8 mouse cellular contexts compared by ENCODE assay signal in genomic region chr16:10489483-10489882, GRCm38 (mm10). TPM values are rescaled to one million over a fixed set of nuclear protein-coding genes. Genes with fewer than 3 reads are reported as not detected.
DNase-seq lines count a peak whose midpoint lies in the region; ATAC-seq and TF ChIP-seq lines count a peak whose summit lies in the region.

No protein-coding gene starts in this region.

- peaks cover 9% of the 10 kb centered on the region for H3K4me1 ChIP-seq in embryonic facial prominence, embryonic 12.5 days
- peaks cover 14% of the 10 kb centered on the region for H3K4me1 ChIP-seq in kidney, embryonic 16.5 days (ENCODE audit: insufficient read depth, low read length)
- peaks cover 8% of the 10 kb centered on the region; the same call in 1 of the 2 replicates for H3K4me1 ChIP-seq in neural tube, embryonic 13.5 days (replicated peaks)

- H3K27ac ChIP-seq in layer of hippocampus, adult 2 months: no peak overlapping the region
- H3K27ac ChIP-seq in embryonic facial prominence, embryonic 12.5 days: no peak overlapping the region
- peak overlapping the region; percentile 61; the same call in 1 of the 2 replicates for H3K27ac ChIP-seq in kidney, embryonic 16.5 days (ENCODE audit: low read length)
- no peak overlapping the region for H3K27ac ChIP-seq in neural tube, embryonic 13.5 days (replicated peaks)

- no peak for TF ChIP-seq CTCF in layer of hippocampus, adult 2 months (conservative IDR thresholded peaks at IDR 0.05)

- H3K4me2 ChIP-seq in embryonic facial prominence, embryonic 12.5 days (replicated peaks): peak overlapping the region; percentile 47
- H3K4me2 ChIP-seq in kidney, embryonic 16.5 days (replicated peaks; ENCODE audit: low read depth, low read length): peak overlapping the region; percentile 51
- peak overlapping the region; percentile 36 for H3K4me2 ChIP-seq in neural tube, embryonic 13.5 days

- H3K9me3 ChIP-seq in embryonic facial prominence, embryonic 12.5 days: no peaks in the 10 kb centered on the region
- H3K9me3 ChIP-seq in kidney, embryonic 16.5 days (ENCODE audit: low read length): no peaks in the 10 kb centered on the region
- no peaks in the 10 kb centered on the region for H3K9me3 ChIP-seq in neural tube, embryonic 13.5 days

- H3K36me3 ChIP-seq in embryonic facial prominence, embryonic 12.5 days: no peaks in the 10 kb centered on the region
- H3K36me3 ChIP-seq in kidney, embryonic 16.5 days (ENCODE audit: insufficient read depth, low read length): no peaks in the 10 kb centered on the region
- H3K36me3 ChIP-seq in neural tube, embryonic 13.5 days: no peaks in the 10 kb centered on the region

- H3K27me3 ChIP-seq in embryonic facial prominence, embryonic 12.5 days: peaks cover 19% of the 10 kb centered on the region
- H3K27me3 ChIP-seq in kidney, embryonic 16.5 days (ENCODE audit: insufficient read depth, low read length): peaks cover 4% of the 10 kb centered on the region; the same call in 1 of the 2 replicates
- H3K27me3 ChIP-seq in neural tube, embryonic 13.5 days: peaks cover 17% of the 10 kb centered on the region

- 5% methylated on average over 9 of the region's 9 CpGs for WGBS in embryonic facial prominence, embryonic 12.5 days
- WGBS in kidney, embryonic 16.5 days: 6% methylated on average over 9 of the region's 9 CpGs
- WGBS in neural tube, embryonic 13.5 days: 9% methylated on average over 9 of the region's 9 CpGs

- peak overlapping the region; percentile 17; the same call in 1 of the 2 replicates for H3K4me3 ChIP-seq in layer of hippocampus, adult 2 months
- H3K4me3 ChIP-seq in embryonic facial prominence, embryonic 12.5 days: peak overlapping the region; percentile 11
- H3K4me3 ChIP-seq in kidney, embryonic 16.5 days (ENCODE audit: low read length): peak overlapping the region; percentile 25
- H3K4me3 ChIP-seq in neural tube, embryonic 13.5 days: no peak overlapping the region

- H3K9ac ChIP-seq in embryonic facial prominence, embryonic 12.5 days: no peak overlapping the region; the same call in 1 of the 2 replicates
- peak overlapping the region; percentile 53 for H3K9ac ChIP-seq in kidney, embryonic 16.5 days (replicated peaks; ENCODE audit: low read length)
- H3K9ac ChIP-seq in neural tube, embryonic 13.5 days: peak overlapping the region; percentile 53; the same call in 1 of the 2 replicates

- intact Hi-C loops in left cerebral cortex, postnatal 25 days (cut with DNase I): loop anchor here (10.0 kb wide), 1 partner anchor 355 kb away; no protein-coding TSS in a partner anchor

- DNase-seq in layer of hippocampus, adult 2 months (ENCODE audit: low spot score in 2 of 2): no peak
- DNase-seq in layer of hippocampus, adult 8-10 months (ENCODE audit: low spot score in 2 of 2): no peak
- no peak for DNase-seq in left cerebral cortex, postnatal 25 days (ENCODE audit: low spot score in 2 of 2)
- no peak for DNase-seq in urinary bladder, postnatal 14 days (ENCODE audit: low spot score)
- DNase-seq in frontal cortex, postnatal 25 days (ENCODE audit: low spot score in 2 of 2): no peak

- no peak for ATAC-seq in embryonic facial prominence, embryonic 12.5 days (ENCODE audit: insufficient number of reproducible peaks, insufficient read depth, low FRiP score, low TSS enrichment)
- ATAC-seq in kidney, embryonic 16.5 days (ENCODE audit: low FRiP score, low TSS enrichment): peak; percentile 50; the same call in 1 of the 2 replicates
- ATAC-seq in neural tube, embryonic 13.5 days (ENCODE audit: low read depth): no peak

RNA-seq across cellular contexts. Expression of gene Ciita, which starts 9.6 kb away (rescaled TPM):
- total RNA-seq in layer of hippocampus, adult 2 months (2021): under 1 TPM in 1 of 2 experiments, not detected in 1; 0.27 TPM
- total RNA-seq in layer of hippocampus, adult 8-10 months (2022): under 1 TPM; 0.18 to 0.67 (median 0.39) TPM
- 0.36 and 0.57 TPM in 2 replicates for polyA plus RNA-seq in embryonic facial prominence, embryonic 12.5 days (2016; fragmentation: Nextera tagmentation; extraction: Ambion mirVana)
- 0.80 TPM in 2 replicates for polyA plus RNA-seq in kidney, embryonic 16.5 days (2015; fragmentation: Nextera tagmentation; extraction: Ambion mirVana)
- 0.35 and 0.54 TPM in 2 replicates for polyA plus RNA-seq in neural tube, embryonic 13.5 days (2015; fragmentation: Nextera tagmentation; extraction: Ambion mirVana)
- under 1 TPM; 0.07 to 0.23 TPM for total RNA-seq in left cerebral cortex, postnatal 25 days (2021)

RNA-seq across cellular contexts. Expression of gene Tvp23a, which starts 42.3 kb away (rescaled TPM):
- total RNA-seq in layer of hippocampus, adult 2 months (2021): 10 to 100 TPM; 26.2 to 27.2 TPM
- total RNA-seq in layer of hippocampus, adult 8-10 months (2022): 10 to 100 TPM; 24.5 to 28.4 (median 25.9) TPM
- 29.3 and 30.4 TPM in 2 replicates for polyA plus RNA-seq in embryonic facial prominence, embryonic 12.5 days (2016; fragmentation: Nextera tagmentation; extraction: Ambion mirVana)
- 14.3 and 16.3 TPM in 2 replicates for polyA plus RNA-seq in kidney, embryonic 16.5 days (2015; fragmentation: Nextera tagmentation; extraction: Ambion mirVana)
- 39.2 and 40.5 TPM in 2 replicates for polyA plus RNA-seq in neural tube, embryonic 13.5 days (2015; fragmentation: Nextera tagmentation; extraction: Ambion mirVana)
- 10 to 100 TPM; 31.7 to 32.9 TPM for total RNA-seq in left cerebral cortex, postnatal 25 days (2021)

RNA-seq across cellular contexts. Expression of gene Dexi, which starts 53.4 kb away (rescaled TPM):
- total RNA-seq in layer of hippocampus, adult 2 months (2021): 10 to 100 TPM; 61.8 to 63.1 TPM
- total RNA-seq in layer of hippocampus, adult 8-10 months (2022): 10 to 100 TPM; 55.5 to 66.1 (median 63.2) TPM
- 31.5 and 32.9 TPM in 2 replicates for polyA plus RNA-seq in embryonic facial prominence, embryonic 12.5 days (2016; fragmentation: Nextera tagmentation; extraction: Ambion mirVana)
- 7.1 and 14.1 TPM in 2 replicates for polyA plus RNA-seq in kidney, embryonic 16.5 days (2015; fragmentation: Nextera tagmentation; extraction: Ambion mirVana)
- polyA plus RNA-seq in neural tube, embryonic 13.5 days (2015; fragmentation: Nextera tagmentation; extraction: Ambion mirVana): 19.1 and 21.8 TPM in 2 replicates
- total RNA-seq in left cerebral cortex, postnatal 25 days (2021): 10 to 100 TPM; 59.5 to 64.8 TPM

RNA-seq across cellular contexts. Expression of gene Clec16a, which starts 55.7 kb away (rescaled TPM):
- total RNA-seq in layer of hippocampus, adult 2 months (2021): 100 to 1,000 TPM in 1 of 2 experiments, 10 to 100 TPM in 1; 98.8 to 105 TPM
- 10 to 100 TPM; 85.2 to 99.0 (median 92.5) TPM for total RNA-seq in layer of hippocampus, adult 8-10 months (2022)
- 37.7 and 38.9 TPM in 2 replicates for polyA plus RNA-seq in embryonic facial prominence, embryonic 12.5 days (2016; fragmentation: Nextera tagmentation; extraction: Ambion mirVana)
- 32.1 and 35.6 TPM in 2 replicates for polyA plus RNA-seq in kidney, embryonic 16.5 days (2015; fragmentation: Nextera tagmentation; extraction: Ambion mirVana)
- polyA plus RNA-seq in neural tube, embryonic 13.5 days (2015; fragmentation: Nextera tagmentation; extraction: Ambion mirVana): 68.7 and 69.0 TPM in 2 replicates
- 10 to 100 TPM; 89.7 to 91.1 TPM for total RNA-seq in left cerebral cortex, postnatal 25 days (2021)
